Mouse (Mus musculus) CH12.LX (cell line): ENCODE measurements around the gene Dazap1.
A peak's percentile ranks its signal among the peaks of the same experiment; 100 is the strongest.

ENCODE experiments used
- CTCF ChIP-seq, 2 experiments: IDR thresholded peaks in 1 of 2; conservative IDR thresholded peaks in 1 of 2; 2 replicates each; pipeline ENCODE4 v1.5.1; 2011 to 2012; ENCODE audit warnings: low read depth in 2 of 2, low read length in 2 of 2, improper control_type of control experiment in 1 of 2, inconsistent platforms in 1 of 2, mild to moderate bottlenecking in 1 of 2, moderate library complexity in 1 of 2
- IRF4 ChIP-seq: IDR thresholded peaks from 2 replicates; pipeline ENCODE4 v1.6.1; 2014; ENCODE audit warnings: low read depth, mild to moderate bottlenecking, inconsistent platforms, low read length, improper control_type of control experiment
- KAT2A ChIP-seq: IDR thresholded peaks from 2 replicates; pipeline ENCODE4 v1.6.1; 2012; ENCODE audit warnings: low read length, improper control_type of control experiment, inconsistent platforms; ENCODE audit not compliant: insufficient replicate concordance
- MAFK ChIP-seq: IDR thresholded peaks from 2 replicates; pipeline ENCODE4 v1.6.1; 2011; ENCODE audit warnings: low read length, improper control_type of control experiment; ENCODE audit not compliant: insufficient replicate concordance
- MAX ChIP-seq: IDR thresholded peaks from 2 replicates; pipeline ENCODE4 v1.6.1; 2011; ENCODE audit warnings: low read length, improper control_type of control experiment
- NRF1 ChIP-seq: IDR thresholded peaks from 2 replicates; pipeline ENCODE4 v1.6.1; 2014; ENCODE audit warnings: low read depth, mild to moderate bottlenecking, inconsistent platforms, low read length, improper control_type of control experiment, moderate library complexity
- POLR2AphosphoS2 ChIP-seq: IDR thresholded peaks from 2 replicates; pipeline ENCODE4 v1.6.1; 2011; ENCODE audit warnings: low read depth, low read length, improper control_type of control experiment
- RCOR1 ChIP-seq: conservative IDR thresholded peaks from 2 replicates; pipeline ENCODE4 v1.6.1; 2012; ENCODE audit warnings: low read depth, mild to moderate bottlenecking, inconsistent platforms, low read length, improper control_type of control experiment
- TCF12 ChIP-seq: IDR thresholded peaks from 2 replicates; pipeline ENCODE4 v1.6.1; 2014; ENCODE audit warnings: low read depth, mild to moderate bottlenecking, inconsistent platforms, low read length, improper control_type of control experiment
- ZMIZ1 ChIP-seq: IDR thresholded peaks from 2 replicates; pipeline ENCODE4 v1.6.1; 2012; ENCODE audit warnings: low read depth, mild to moderate bottlenecking, inconsistent platforms, low read length, improper control_type of control experiment
- ZNF384 ChIP-seq: IDR thresholded peaks from 2 replicates; pipeline ENCODE4 v1.6.1; 2012; ENCODE audit warnings: low read depth, low read length, improper control_type of control experiment, inconsistent platforms

DNA sequence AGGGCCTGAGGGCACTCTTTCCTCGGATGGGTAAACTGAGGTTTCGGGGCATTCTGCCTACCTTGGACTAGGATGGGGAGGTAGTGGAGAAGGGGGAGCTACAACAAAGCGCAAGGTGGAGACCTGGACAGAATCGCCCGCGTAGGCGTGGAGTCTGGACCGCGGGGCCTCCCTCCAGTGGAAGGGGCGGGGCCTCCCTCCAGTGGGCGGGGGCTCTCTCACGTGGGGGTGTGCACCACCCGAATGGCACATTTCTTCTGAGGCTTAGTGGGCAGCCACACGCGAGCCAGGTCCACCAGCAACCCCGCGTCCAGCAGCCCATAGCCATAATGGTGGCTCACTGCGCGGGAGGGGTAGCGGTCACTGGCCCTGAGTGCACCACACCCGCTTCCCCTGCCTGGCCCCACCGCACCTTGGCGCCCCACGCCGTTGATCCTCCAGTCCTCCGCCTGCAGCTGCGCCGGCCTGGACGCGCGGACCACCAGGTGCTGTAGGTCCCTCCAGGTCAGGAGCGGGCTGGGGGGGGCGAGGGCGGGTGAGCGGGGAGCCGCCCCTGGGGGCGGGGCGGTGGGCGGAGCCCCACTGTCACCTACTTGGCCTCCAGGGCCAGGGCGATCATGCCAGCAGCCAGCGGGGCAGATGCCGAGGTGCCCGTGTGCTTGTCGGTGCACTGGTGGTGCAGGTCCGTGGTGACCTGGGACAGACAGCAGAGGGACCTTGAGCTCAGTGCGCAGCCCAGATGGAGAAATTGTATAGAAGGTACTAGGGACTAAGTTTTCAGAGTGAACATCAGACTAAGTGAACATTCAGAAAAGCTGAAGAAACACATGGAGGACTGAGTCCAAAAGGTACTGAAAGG is 62.2 kb downstream of the Dazap1 start:
- no peak for TF ChIP-seq ZNF384
- no peak for TF ChIP-seq MAFK
- TF ChIP-seq NRF1, result 0 out of 2 replicates have a peak, but pooled peaks have one; percentile 2
- TF ChIP-seq ZMIZ1, result no peak
- peak; percentile 29; the same call in 1 of the 2 replicates for TF ChIP-seq TCF12
- no peak for TF ChIP-seq KAT2A
- TF ChIP-seq MAX, result no peak
- no peak for TF ChIP-seq RCOR1
- 0 out of 2 replicates have a peak, but pooled peaks have one; percentile 13 for TF ChIP-seq IRF4
- TF ChIP-seq CTCF (conservative IDR thresholded peaks at IDR 0.05 in 1 of 2, IDR thresholded peaks at IDR 0.05 in 1 of 2; ENCODE audit: low read depth in 2 of 2, low read length in 2 of 2), result no peak
- TF ChIP-seq POLR2AphosphoS2, result no peak
